Mouse (Mus musculus): Measurements from ENCODE around the gene Znrf2.
"Not testable (repeated sequence)": the region's sequence is repeated elsewhere in the genome, so short reads cannot be mapped to it uniquely, and the experiment has no call there.

Znrf2 gene

GRCm38 (mm10) chr6:54809531-54810313, 7.0 kb upstream of the Znrf2 start:
- peak; percentile 74 for DNase-seq

- DNase-seq, result no peak
Observed at GRCm38 (mm10) chr6:54810314-54810646, 6.4 kb upstream of the Znrf2 start.

GRCm38 (mm10) chr6:54811546-54812250, 5.0 kb upstream of the Znrf2 start:
- DNase-seq, result peak; percentile 84

GRCm38 (mm10) chr6:54812276-54812675, 4.4 kb upstream of the Znrf2 start:
- peak; percentile 74 for DNase-seq

- no peak for DNase-seq
Observed at GRCm38 (mm10) chr6:54815428-54816130, 1.1 kb upstream of the Znrf2 start.

- peak; percentile 81 for DNase-seq
Observed at GRCm38 (mm10) chr6:54817266-54817767, 601 bp downstream of the Znrf2 start.

- no peak for DNase-seq
Observed at GRCm38 (mm10) chr6:54818389-54818788, 1.7 kb downstream of the Znrf2 start.

GRCm38 (mm10) chr6:54819272-54819671, 2.6 kb downstream of the Znrf2 start:
- DNase-seq, result no peak

GRCm38 (mm10) chr6:54819746-54820145, 3.0 kb downstream of the Znrf2 start:
- DNase-seq, result no peak

- DNase-seq, result no peak
Observed at GRCm38 (mm10) chr6:54822348-54822747, 5.6 kb downstream of the Znrf2 start.

GRCm38 (mm10) chr6:54824561-54824960, 7.8 kb downstream of the Znrf2 start:
- DNase-seq, result not testable (repeated sequence)

GRCm38 (mm10) chr6:54827481-54827880, 10.8 kb downstream of the Znrf2 start:
- no peak for DNase-seq

- no peak for DNase-seq
Observed at GRCm38 (mm10) chr6:54828274-54828673, 11.6 kb downstream of the Znrf2 start.

- no peak for DNase-seq
Observed at GRCm38 (mm10) chr6:54830048-54830772, 13.5 kb downstream of the Znrf2 start.

GRCm38 (mm10) chr6:54831069-54831720, 14.5 kb downstream of the Znrf2 start:
- no peak for DNase-seq

GRCm38 (mm10) chr6:54833427-54833826, 16.7 kb downstream of the Znrf2 start:
- DNase-seq, result no peak

- DNase-seq, result no peak
Observed at GRCm38 (mm10) chr6:54836666-54837065, 19.9 kb downstream of the Znrf2 start.

GRCm38 (mm10) chr6:54841399-54841798, 24.7 kb downstream of the Znrf2 start:
- no peak for DNase-seq

- DNase-seq, result no peak
Observed at GRCm38 (mm10) chr6:54842041-54842440, 25.3 kb downstream of the Znrf2 start.

GRCm38 (mm10) chr6:54848546-54848945, 31.8 kb downstream of the Znrf2 start:
- DNase-seq, result no peak

- no peak for DNase-seq
Observed at GRCm38 (mm10) chr6:54849179-54850156, 32.8 kb downstream of the Znrf2 start.
